Mouse (Mus musculus): ENCODE results near the gene Gnai3.

DNA sequence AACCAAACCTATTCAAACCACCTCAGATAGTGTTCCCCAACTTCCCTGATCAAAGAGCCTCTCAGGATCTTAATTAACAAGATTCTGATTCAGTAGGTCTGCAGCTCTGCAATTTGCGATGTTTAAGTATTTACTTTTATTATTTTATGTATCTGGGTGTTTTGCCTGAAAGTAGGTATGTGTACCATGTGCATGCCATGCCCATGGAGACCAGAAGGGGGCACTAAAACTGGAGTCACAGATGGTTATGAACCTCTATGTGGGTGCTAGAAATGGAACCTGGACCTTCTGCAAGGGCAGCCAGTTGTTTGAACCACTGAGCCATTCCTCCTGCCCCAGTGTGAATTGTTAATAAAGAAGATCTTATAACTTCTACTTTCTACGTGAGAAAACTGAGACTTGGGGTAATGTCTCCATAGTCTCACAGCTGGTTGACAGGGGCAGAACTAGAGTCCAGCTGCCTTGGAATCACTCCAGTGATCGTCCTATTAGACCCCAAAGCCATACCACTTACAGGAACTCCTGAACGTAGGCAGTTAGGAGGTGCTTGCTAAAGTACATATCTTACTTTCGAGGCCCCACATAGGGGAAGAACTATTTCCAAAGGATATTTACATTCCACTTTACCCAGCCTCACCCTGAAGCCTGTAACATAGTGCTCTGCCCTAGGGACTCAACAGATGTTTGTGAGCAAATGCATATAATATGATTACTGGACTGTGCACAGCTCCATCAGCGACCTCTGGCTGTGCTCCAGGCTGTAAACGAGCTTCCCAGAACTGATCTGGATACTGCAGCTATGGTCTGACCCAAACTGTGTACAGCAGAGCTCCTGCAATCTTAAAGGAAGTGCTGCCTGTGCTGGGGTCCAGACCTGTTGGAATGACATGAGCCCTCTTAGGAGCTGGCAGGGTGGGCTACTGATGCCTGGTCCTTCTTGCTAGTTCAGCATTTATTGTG lies 33.1 kb upstream of the Gnai3 start:
- TF ChIP-seq CTCF (IDR thresholded peaks at IDR 0.05; ENCODE audit: insufficient read depth, low read depth, low read length) (no peak), POLR2A (IDR thresholded peaks at IDR 0.05; ENCODE audit: insufficient read depth, low read depth, low read length) (no peak)

All from olfactory bulb, adult 2 months (tissue).